Mouse (Mus musculus): ENCODE data around the gene Nsmce1. TPM values are rescaled to one million over a fixed set of nuclear protein-coding genes. Genes with fewer than 3 reads are reported as not detected.

Nsmce1 gene
- polyA plus RNA-seq, 1 experiment = 46.0 TPM

DNA sequence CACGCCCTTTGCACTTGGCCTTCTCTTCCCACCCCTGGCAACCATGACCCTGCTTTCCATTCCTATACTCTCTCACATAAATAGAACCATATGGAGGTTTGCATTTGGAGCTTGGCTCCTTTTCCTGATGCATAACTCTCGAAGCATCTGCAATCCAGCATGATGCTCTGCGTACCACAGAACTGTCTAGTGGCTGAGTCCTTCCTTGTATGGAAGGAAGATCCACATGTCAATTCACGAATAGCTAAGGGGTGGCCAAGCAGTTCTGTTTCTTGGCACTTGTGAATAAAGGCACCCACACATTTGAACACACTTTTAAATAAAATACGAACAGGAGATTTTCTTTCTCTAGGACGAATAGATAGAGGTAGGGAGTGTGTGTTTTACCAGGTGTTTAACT, 26.1 kb upstream of the Nsmce1 start:
- Histone ChIP-seq H3K36me3 (ENCODE audit: control insufficient read depth, insufficient read depth, low read length) (no peaks in the 10 kb centered on the region), H3K4me3 (ENCODE audit: insufficient read depth, low read depth, low read length) (no peak overlapping the region), H3K27ac (ENCODE audit: insufficient read depth, low read depth, low read length) (no peak overlapping the region), H3K4me1 (ENCODE audit: control insufficient read depth, insufficient read depth, low read length) (no peaks in the 10 kb centered on the region), H3K27me3 (replicated peaks; ENCODE audit: control insufficient read depth, insufficient read depth, low read length) (no peaks in the 10 kb centered on the region)
- no peak for DNase-seq
- WGBS = 89% methylated on average over 6 of the region's 6 CpGs
- TF ChIP-seq POLR2A (IDR thresholded peaks at IDR 0.05; ENCODE audit: low read depth, low read length) = no peak
- no peak for TF ChIP-seq CTCF (conservative IDR thresholded peaks at IDR 0.05; ENCODE audit: insufficient read depth, insufficient read length, low read depth, low read length)

DNA sequence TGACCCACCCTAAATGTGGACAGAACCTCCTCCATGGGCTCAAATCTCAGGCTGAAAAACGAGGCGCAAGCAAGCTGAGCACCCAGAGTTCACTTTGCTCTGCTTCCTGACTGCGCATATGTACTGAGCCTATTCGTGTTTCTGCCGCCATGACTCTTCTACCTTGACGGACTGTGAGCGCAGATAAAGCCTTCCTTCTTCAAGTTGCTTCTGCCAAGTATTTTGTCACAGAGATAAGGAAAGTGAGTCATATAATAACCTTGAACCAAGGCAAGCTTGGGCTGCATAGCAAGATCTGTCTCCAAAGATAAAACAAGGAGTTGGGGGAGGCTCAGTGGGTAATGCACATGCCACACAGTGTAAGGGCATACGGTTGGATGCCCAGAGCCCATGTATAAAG, 25.3 kb upstream of the Nsmce1 start:
- no peak overlapping the region for H3K4me3 ChIP-seq (ENCODE audit: insufficient read depth, low read depth, low read length)
- WGBS = 94% methylated on average over 8 of the region's 8 CpGs
- TF ChIP-seq POLR2A (IDR thresholded peaks at IDR 0.05; ENCODE audit: low read depth, low read length) = no peak
- no peak for TF ChIP-seq CTCF (conservative IDR thresholded peaks at IDR 0.05; ENCODE audit: insufficient read depth, insufficient read length, low read depth, low read length)
- no peaks in the 10 kb centered on the region for H3K4me1 ChIP-seq (ENCODE audit: control insufficient read depth, insufficient read depth, low read length)
- DNase-seq = no peak
- no peak overlapping the region for H3K27ac ChIP-seq (ENCODE audit: insufficient read depth, low read depth, low read length)
- no peaks in the 10 kb centered on the region for H3K27me3 ChIP-seq (replicated peaks; ENCODE audit: control insufficient read depth, insufficient read depth, low read length)
- H3K36me3 ChIP-seq (ENCODE audit: control insufficient read depth, insufficient read depth, low read length) = no peaks in the 10 kb centered on the region

DNA sequence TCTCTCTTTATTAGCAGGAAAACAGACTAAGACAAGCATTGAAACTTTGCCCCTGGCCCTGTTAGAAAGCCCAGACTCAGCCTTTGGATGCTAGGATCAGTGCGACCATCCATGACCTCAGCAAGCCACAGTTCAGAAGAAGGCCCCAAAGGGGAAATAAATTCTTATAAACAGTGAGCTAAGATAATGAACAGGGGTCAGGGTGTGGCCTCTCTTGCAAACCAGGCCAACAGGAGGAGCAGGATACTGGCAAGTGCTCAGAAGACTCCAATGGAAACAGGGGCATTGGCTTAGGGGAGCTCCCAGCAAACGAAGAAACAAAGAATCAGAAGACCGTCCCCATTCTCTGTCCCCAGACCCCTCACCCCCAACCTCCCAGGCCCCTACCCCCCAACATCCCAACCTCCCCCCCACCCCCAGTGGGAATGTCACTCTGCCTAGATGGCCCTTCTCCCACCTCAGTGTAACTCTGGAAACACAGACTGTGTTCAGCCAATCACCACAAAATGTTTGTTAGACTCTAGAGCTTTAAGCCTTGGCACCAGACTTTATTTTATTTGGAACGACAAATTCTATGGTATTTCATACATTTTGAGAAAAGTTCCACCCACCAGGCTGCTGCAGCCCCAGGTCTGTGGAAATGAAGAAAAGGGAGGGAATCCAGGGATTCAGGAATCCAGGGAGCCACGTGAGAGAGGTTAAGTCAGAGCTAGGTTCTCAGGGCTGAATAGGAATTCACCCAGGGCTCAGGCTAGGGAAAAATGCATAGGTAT, 23.9 kb upstream of the Nsmce1 start:
- Histone ChIP-seq H3K36me3 (ENCODE audit: control insufficient read depth, insufficient read depth, low read length) (no peaks in the 10 kb centered on the region), H3K27me3 (replicated peaks; ENCODE audit: control insufficient read depth, insufficient read depth, low read length) (no peaks in the 10 kb centered on the region), H3K4me3 (ENCODE audit: insufficient read depth, low read depth, low read length) (no peak overlapping the region), H3K27ac (ENCODE audit: insufficient read depth, low read depth, low read length) (no peak overlapping the region), H3K4me1 (ENCODE audit: control insufficient read depth, insufficient read depth, low read length) (no peaks in the 10 kb centered on the region)
- peak; percentile 23 for DNase-seq
- TF ChIP-seq POLR2A (IDR thresholded peaks at IDR 0.05; ENCODE audit: low read depth, low read length) = no peak
- TF ChIP-seq CTCF (conservative IDR thresholded peaks at IDR 0.05; ENCODE audit: insufficient read depth, insufficient read length, low read depth, low read length) = no peak
- WGBS = 66% methylated on average over 5 of the region's 5 CpGs

DNA sequence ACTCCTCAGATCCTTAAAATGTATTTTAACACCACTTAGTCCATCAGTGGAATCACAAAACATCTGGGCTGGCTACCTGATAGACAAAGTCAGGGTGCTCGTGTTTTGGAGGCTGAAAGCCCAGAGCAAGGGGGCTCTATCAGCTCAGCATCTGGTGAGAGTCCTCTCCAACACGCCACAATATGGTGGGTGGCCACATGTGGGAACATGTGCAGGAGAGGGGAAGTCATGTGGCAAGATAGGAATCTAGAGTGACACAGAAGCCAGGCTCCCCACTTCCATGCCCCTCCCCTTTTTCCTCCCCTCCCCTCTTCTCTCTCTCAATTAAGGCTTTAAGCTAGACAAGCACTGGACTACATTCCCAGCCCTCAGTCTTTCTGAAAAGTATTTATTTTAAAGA, 20.5 kb upstream of the Nsmce1 start:
- TF ChIP-seq CTCF (conservative IDR thresholded peaks at IDR 0.05; ENCODE audit: insufficient read depth, insufficient read length, low read depth, low read length) (no peak), POLR2A (IDR thresholded peaks at IDR 0.05; ENCODE audit: low read depth, low read length) (no peak)
- no peak overlapping the region for H3K27ac ChIP-seq (ENCODE audit: insufficient read depth, low read depth, low read length)
- no peaks in the 10 kb centered on the region for H3K36me3 ChIP-seq (ENCODE audit: control insufficient read depth, insufficient read depth, low read length)
- no peak overlapping the region for H3K4me3 ChIP-seq (ENCODE audit: insufficient read depth, low read depth, low read length)
- no peak for DNase-seq
- WGBS = 84% methylated on average over 2 of the region's 2 CpGs
- H3K27me3 ChIP-seq (replicated peaks; ENCODE audit: control insufficient read depth, insufficient read depth, low read length) = no peaks in the 10 kb centered on the region
- H3K4me1 ChIP-seq (ENCODE audit: control insufficient read depth, insufficient read depth, low read length) = no peaks in the 10 kb centered on the region

DNA sequence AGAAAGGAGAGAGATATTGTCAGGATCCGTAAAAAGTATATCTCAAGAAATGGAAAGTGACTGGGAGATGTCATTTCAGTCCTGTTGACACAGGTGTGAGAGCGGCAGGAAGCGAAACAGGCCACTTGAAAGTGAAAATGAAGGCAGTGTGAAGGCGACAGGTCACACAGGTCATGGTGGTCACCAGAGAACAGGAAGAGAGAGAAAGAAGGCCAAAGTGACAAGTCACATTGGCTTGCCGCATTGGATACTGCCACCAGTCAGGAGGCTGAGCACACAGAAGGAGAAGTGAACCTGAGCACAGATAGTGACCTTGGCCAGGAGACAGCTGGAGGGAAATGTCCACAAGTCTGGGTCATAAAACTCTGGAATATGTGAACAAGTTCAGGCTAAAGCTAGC, 20.0 kb upstream of the Nsmce1 start:
- H3K4me3 ChIP-seq (ENCODE audit: insufficient read depth, low read depth, low read length) = no peak overlapping the region
- no peak overlapping the region for H3K27ac ChIP-seq (ENCODE audit: insufficient read depth, low read depth, low read length)
- TF ChIP-seq POLR2A (IDR thresholded peaks at IDR 0.05; ENCODE audit: low read depth, low read length) = no peak
- no peak for TF ChIP-seq CTCF (conservative IDR thresholded peaks at IDR 0.05; ENCODE audit: insufficient read depth, insufficient read length, low read depth, low read length)
- H3K27me3 ChIP-seq (replicated peaks; ENCODE audit: control insufficient read depth, insufficient read depth, low read length) = no peaks in the 10 kb centered on the region
- H3K4me1 ChIP-seq (ENCODE audit: control insufficient read depth, insufficient read depth, low read length) = no peaks in the 10 kb centered on the region
- 75% methylated on average over 5 of the region's 5 CpGs for WGBS
- H3K36me3 ChIP-seq (ENCODE audit: control insufficient read depth, insufficient read depth, low read length) = no peaks in the 10 kb centered on the region
- no peak for DNase-seq

DNA sequence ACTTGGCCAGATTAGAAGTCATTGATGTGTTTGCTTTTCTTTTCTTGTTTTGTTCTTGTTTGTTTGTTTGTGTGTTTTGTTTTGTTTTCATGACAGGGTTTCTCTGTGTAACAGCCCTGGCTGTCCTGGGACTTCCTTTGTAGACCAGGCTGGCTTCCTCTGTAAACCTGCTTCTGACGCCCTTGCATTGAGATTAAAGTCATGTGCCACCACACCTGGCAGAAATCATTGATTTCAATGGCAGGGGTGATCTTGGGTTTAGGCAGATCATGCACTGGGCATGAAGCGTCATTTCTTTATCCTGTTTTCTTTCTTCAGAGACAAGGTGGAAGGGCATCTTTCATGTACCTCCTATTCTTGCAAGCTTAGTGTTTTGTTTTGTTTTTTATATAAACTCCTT, 15.9 kb upstream of the Nsmce1 start:
- no peaks in the 10 kb centered on the region for H3K4me1 ChIP-seq (ENCODE audit: control insufficient read depth, insufficient read depth, low read length)
- no peaks in the 10 kb centered on the region for H3K27me3 ChIP-seq (replicated peaks; ENCODE audit: control insufficient read depth, insufficient read depth, low read length)
- no peak overlapping the region for H3K27ac ChIP-seq (ENCODE audit: insufficient read depth, low read depth, low read length)
- H3K36me3 ChIP-seq (ENCODE audit: control insufficient read depth, insufficient read depth, low read length) = no peaks in the 10 kb centered on the region
- H3K4me3 ChIP-seq (ENCODE audit: insufficient read depth, low read depth, low read length) = no peak overlapping the region
- WGBS = 78% methylated on average over 2 of the region's 2 CpGs
- TF ChIP-seq POLR2A (IDR thresholded peaks at IDR 0.05; ENCODE audit: low read depth, low read length) (no peak), CTCF (conservative IDR thresholded peaks at IDR 0.05; ENCODE audit: insufficient read depth, insufficient read length, low read depth, low read length) (no peak)
- DNase-seq = no peak

DNA sequence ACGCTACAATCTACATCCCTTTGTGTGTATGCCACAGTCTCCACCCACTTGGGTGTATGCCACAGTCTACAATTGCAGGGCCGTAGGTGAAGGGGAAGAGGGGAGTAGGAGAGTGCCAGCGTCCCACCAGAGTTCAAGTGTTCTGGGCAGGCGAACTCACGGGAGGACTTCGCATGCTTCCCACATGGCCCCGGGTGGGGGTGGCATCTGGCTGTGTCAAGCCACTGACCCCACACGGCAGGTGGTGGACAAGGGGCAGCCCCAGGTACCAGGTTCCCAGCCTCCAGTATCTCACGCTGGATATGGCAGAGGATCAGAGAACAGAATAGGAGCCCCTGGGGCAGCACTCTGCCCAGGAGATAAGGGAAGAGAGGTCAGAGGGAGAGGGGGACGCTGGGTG, 14.2 kb upstream of the Nsmce1 start:
- Histone ChIP-seq H3K4me3 (ENCODE audit: insufficient read depth, low read depth, low read length) (no peak overlapping the region), H3K27ac (ENCODE audit: insufficient read depth, low read depth, low read length) (no peak overlapping the region), H3K4me1 (ENCODE audit: control insufficient read depth, insufficient read depth, low read length) (no peaks in the 10 kb centered on the region), H3K27me3 (replicated peaks; ENCODE audit: control insufficient read depth, insufficient read depth, low read length) (no peaks in the 10 kb centered on the region), H3K36me3 (ENCODE audit: control insufficient read depth, insufficient read depth, low read length) (no peaks in the 10 kb centered on the region)
- TF ChIP-seq CTCF (conservative IDR thresholded peaks at IDR 0.05; ENCODE audit: insufficient read depth, insufficient read length, low read depth, low read length) (no peak), POLR2A (IDR thresholded peaks at IDR 0.05; ENCODE audit: low read depth, low read length) (no peak)
- WGBS = 74% methylated on average over 10 of the region's 10 CpGs
- no peak for DNase-seq

All from kidney, adult 2 months (tissue).